Mouse (Mus musculus) frontal cortex, postnatal 14 days (tissue): Measurements from ENCODE around the gene Brwd1.
A peak's percentile ranks its signal among the peaks of the same experiment; 100 is the strongest.
"Not testable (repeated sequence)": the region's sequence is repeated elsewhere in the genome, so short reads cannot be mapped to it uniquely, and the experiment has no call there.

Experiments used
- DNase-seq, 2 experiments: peaks; one replicate each; pipeline ENCODE4 v3.0.0; 2022; ENCODE audit warnings: low spot score in 2 of 2

Brwd1 gene

DNA sequence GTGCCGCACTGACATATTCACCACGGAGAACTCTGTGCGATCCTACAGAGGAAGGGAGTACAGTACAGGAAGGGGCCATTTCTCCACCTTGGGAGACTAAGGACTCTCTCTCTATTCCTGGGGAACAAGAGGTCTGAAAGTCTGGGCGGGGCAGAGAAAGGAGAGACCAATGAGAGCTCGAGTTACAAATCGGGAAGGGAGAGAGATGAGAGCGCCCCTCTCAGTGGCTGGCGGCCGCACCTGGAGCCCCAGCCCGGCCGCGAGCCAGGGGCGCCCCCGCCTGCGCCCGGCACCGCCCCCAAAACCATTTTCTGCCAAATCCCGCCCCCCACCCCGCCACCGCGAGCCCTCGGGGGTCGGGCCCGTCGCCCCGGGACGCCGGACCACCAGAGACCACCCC lies 995 bp downstream of the Brwd1 start:
- DNase-seq = peak; percentile 85 to 92

GRCm38 (mm10) chr16:96080524-96080923 lies 1.8 kb downstream of the Brwd1 start:
- no peak for DNase-seq

DNA sequence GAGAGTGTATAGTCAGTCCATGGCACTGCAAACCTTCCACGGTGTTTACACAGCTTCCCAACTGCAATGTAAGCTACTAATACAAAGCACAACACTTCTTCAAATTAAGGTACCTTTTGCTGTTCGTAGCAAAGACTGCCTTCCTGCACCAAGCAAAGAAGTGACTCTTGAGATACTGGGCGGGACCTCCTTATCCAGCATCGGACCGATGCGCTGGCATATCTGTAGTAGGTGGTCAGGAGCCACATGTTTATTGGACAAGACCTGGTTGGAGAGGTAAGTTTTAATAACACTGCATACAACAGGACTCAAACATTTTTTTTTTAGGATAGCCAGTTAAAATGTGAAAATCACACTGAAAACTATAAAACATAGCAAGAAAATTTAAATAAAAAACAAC lies 14.0 kb downstream of the Brwd1 start:
- DNase-seq = no peak

DNA sequence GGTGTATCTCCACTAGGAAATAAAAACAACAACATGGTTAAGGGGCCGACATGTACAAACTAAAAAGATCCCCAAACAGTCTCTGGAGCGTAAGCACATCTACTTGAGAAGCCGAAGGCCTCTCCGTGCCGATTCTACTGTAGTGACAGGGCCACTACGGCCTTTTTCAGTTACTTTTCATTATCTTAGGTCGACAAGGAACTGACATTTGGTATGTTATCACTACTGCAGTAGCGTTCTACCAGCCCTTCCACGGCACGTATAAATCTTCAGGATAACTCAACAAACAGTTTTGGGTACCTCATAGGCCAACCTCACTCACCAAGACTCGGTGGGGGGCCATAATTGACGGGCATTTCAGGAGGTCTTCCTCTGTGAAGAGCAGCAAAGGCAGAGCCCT lies 16.2 kb downstream of the Brwd1 start:
- DNase-seq = no peak

DNA sequence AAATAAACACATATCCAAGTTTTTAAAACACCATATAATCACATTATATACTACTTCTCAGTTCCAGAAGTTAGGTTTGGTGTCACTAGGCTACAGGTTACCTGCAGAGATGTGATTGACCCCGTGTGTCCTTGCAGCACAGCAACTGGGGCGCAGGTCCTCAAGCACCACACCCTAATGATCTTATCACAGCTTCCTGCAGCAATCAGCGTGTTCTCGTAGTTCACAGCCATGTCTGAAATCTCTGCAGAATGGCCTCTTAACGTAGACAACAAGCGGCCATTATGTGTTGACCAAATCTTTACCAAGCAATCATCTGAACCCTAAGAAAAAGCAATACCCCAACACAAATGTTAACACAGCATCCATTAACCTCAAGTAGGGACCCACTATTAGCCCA lies 17.7 kb downstream of the Brwd1 start:
- DNase-seq = no peak

DNA sequence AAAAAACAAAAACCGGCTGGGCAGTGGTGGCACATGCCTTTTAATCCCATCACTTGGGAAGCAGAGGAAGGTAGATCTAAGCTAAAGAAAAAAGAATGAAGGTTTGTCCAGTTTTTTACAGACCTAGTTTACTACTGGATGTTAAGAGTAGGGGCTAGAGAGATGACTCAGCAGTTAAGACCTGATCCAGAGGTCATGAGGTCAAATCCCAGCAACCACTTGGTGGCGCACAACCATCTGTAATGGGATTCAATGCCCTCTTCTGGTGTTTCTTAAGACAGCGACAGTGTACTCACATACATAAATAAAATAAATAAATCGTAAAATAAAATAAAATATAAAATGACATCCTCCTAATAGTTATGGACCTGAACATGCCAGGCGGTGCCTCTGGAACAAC lies 38.2 kb downstream of the Brwd1 start:
- DNase-seq = no peak

- DNase-seq = no peak
These were observed 41.6 kb downstream of the Brwd1 start for GRCm38 (mm10) chr16:96040691-96041090.

DNA sequence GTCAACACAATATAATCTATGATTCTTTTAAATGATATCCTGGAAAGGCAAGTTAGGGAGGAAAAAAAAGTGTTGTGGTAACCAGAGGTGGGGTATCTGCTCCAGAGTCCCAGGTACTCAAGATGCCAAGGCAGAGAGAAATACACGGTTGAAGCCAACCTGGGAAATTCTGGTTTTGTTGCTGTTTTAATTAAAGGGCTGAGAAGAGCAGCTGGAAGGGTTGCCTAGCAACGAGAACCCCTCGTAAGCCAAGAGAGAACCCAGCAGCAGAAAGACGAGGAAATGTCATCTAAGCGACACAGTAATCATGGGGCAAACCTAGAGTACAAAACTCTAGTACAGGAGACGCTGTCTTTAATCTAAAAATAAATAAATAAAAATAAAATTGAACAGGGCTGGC lies 42.8 kb downstream of the Brwd1 start:
- no peak for DNase-seq

- DNase-seq = no peak
These were observed 47.9 kb downstream of the Brwd1 start for GRCm38 (mm10) chr16:96034473-96034872.

DNA sequence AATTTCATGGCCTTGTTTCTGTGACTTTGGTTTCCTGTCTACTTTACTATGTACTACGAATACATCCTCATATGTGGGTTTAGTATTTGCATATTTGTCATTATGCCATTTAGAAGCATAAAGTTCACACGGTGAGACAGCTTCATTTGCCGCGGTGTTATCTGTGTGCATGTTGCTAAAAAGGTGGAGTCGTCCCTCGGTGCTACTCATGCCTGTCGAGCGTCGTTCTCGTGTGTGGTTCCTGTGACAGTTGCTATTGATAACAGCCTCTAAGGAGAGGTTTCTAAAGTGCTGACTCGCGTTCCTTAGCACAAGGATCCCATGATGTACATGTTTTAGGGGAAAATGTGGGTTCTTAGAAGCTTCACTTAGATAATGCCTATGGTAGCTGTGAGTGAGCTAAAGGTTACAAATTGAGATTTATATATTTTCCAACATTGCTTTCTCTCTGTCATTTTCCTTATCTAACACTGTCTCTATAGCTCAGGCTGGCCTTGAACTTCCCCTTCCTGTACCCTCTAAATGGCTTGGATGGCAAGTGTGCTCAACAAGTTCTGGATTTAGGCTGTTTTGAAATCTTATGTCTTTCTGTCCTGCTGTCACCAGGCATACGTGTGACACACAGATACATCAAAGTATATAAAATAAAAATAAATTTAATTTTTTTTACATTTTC lies 49.8 kb downstream of the Brwd1 start:
- DNase-seq = no peak

DNA sequence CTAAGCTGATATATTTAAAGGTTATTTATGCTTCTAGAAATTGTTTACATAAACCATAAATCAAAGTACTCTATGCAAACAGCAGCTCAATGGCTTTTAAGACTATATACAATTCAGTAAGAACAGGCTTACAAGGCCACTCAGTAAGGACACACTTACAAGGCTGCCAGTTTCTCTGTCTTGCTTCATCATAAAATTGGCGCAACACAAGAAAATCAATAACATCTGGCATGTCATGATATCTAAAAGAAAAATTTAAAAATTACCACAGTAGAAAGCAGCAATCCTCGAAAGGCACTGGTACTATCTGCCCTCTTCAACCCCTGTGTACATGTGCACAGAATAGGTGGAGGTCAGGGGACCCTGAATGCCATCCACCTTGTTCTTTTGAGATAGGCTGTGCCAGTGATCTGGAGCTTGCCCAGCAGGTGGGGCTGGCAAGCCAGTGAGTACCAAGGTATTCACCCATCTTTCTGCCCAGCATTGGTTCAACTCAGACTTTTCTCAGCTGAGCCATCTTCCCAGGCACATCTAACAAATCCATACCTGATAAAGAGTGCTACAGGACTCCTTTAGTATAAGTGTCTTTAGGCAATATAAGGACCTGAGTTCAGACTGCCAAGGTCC lies 51.7 kb downstream of the Brwd1 start:
- DNase-seq = no peak

DNA sequence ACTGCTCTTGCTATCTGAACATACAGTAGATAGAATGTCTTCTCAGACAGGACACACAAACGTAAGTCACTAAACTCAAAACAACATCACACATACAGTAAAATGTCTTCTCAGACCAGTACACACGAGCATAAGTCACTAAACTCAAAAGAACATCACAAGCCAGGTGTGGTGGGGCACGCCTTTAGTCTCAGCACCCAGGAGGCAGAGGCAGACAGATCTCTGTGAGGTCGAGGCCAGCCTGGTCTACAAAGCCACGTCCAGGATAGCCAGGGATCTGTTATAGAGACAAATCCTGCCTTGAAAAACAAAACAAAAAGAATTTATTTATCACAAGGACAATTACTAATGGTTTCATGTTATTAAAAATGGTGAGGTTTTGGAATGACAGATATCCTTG lies 56.1 kb downstream of the Brwd1 start:
- no peak for DNase-seq

GRCm38 (mm10) chr16:96025244-96025643 lies 57.1 kb downstream of the Brwd1 start:
- DNase-seq = no peak

DNA sequence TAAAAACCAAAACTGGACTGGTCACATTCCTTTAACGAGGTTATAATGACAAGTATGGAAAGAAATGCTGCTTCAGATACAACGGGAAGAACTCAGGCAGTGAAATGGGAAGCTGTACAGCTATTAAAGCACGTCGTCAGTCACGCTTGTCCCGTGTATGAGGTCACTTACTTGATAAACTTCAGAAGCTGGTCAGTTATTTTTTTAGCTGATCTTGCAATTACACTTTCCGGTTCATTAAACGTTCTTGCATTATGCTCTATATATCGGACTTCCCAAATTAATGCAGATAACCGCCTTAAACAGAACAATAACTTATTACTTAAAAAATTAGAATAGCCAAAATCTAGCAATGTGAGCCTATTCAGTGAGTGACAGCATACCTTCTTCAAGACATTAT lies 61.3 kb downstream of the Brwd1 start:
- no peak for DNase-seq

DNA sequence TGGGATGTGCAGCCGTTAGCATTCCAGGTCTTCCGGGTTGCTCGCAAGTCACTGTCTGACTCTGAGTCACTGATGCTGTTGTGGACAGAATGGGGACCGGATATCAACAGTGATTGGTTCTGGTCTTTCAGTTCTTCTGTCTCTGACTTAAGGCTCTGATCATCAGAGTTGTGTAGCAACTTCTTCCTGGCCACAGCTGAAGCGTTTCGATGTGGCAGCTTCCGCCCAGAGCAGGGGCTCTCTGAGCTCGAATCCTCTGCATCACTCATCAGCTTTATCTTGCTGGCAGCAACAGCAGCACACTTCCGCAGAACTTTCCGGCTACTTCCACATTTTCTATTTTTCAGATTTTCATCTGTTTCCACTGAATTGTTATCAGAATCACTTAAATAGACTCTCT lies 73.2 kb downstream of the Brwd1 start:
- not testable (repeated sequence) for DNase-seq

GRCm38 (mm10) chr16:96004278-96004677 lies 78.0 kb downstream of the Brwd1 start:
- DNase-seq = not testable (repeated sequence)

GRCm38 (mm10) chr16:95999291-95999690 lies 83.0 kb downstream of the Brwd1 start:
- DNase-seq = no peak

DNA sequence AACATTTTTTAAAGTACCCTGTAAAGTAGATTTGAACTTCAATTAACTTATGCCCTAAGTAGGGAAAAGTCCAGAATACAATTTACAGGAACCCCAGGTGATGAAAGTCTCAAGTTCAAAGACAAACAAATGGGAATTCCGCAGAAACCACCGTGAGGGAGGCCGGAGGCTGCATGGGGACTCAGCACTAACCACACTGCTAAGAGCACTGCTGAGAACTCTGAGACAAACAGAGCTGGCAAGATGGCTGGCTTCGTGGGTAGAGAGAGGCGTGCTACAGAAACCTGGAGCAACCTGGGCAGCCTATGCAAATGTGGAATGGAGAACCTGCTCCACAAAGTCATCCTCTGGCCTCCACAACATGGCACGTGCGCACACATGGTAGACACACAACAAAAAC lies 86.2 kb downstream of the Brwd1 start:
- no peak for DNase-seq

- DNase-seq = not testable (repeated sequence)
These were observed 87.8 kb downstream of the Brwd1 start for GRCm38 (mm10) chr16:95994576-95994975.

GRCm38 (mm10) chr16:95992596-95992995 lies 89.7 kb downstream of the Brwd1 start:
- no peak for DNase-seq

DNA sequence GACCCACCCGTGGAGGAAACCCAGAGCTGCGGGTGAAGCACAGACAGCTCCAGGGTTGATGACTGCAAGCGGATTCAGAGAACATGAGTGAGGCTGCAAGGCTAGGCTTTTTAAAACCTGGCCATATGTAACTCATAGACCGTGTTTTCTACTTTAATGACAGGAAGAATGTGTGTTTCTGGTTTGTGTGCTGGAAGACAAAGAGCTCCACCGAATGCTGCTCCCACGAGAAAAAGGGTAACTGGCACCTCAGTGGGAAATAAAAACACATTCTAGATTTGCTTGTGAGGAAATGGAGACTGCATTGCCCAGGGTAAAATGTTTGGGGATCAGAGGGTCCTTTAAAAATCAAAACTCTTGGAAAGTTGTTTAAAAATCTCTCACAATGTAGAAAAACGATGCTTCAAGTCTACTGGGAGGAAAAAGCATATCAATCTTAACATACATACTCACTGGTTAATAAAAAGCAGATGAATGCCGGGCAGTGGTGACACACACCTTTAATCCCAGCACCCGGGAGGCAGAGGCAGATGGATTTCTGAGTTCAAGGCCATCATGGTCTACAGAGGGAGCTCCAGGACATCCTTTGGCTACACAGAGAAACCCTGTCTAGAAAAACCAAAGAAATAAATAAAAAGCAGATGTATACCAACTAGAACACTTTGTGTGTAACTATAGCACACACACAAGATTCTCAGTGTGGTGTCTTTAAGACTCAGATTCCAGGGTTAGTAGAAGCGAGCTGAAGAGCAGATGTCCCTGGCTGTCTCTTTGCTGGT lies 91.0 kb downstream of the Brwd1 start:
- DNase-seq = no peak

DNA sequence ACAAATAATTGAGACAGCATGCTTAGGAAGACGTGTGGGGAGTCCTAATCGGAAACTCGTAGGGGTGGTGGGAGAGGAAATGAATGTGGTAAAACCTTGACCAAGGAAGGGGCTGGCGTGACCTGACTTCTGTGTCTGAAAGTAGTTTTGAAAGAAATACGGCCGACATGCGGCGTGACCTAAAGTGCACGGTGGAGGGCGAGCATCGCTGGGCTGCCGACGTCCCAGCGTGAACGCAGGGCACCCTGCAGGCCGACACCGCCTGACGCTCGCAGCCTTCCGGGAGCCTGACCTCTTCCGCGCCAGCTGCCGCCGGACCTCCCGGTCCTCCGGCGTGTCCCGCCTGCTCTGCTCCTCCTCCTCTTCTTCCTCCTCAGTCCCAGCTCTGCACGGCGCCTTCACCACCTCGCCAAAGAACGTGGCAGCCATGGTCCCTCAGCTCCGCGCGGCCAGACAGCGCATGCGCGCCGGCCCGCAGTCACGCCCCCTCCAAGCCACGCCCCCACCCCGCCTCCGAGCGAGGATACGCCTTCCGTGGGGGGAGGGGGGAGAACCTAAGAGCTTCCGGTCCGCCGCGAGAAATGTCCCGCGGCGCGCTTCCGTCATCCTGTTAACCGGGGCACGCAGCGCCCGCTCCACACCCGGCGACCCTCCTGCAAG lies 91.7 kb downstream of the Brwd1 start, which contains the start of gene Psmg1:
Gene Psmg1, minus strand, starts transcription at position 499 of the 660 bp plus-strand sequence.
- DNase-seq = peak; percentile 92 to 97
